Mouse (Mus musculus) urinary bladder, postnatal 25 days (tissue): ENCODE results near the gene Cox6a2.
"Not testable (repeated sequence)": the region's sequence is repeated elsewhere in the genome, so short reads cannot be mapped to it uniquely, and the experiment has no call there.

Experiments used
- DNase-seq: peaks from one replicate; pipeline ENCODE4 v3.0.0; 2022; ENCODE audit warnings: low spot score

Gene Cox6a2

DNA sequence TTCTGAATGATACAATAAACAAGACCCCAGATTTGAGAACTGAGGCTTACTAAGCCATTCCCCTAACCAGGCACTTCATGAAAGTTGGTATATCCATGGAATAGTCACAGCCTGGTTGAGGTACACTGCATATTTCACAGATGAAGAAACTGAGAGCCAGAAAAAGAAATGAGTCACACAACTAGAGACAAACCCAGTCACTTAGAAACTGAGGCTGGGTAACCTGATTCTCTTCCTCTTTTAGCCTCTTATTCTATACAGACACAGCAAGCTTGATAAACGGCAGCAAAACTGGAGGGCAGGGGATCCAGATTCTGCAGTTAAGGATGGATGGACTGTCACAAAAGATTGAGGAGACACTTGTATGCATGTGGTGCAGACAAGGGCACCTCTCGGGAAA, 28.6 kb upstream of the Cox6a2 start:
- no peak for DNase-seq

DNA sequence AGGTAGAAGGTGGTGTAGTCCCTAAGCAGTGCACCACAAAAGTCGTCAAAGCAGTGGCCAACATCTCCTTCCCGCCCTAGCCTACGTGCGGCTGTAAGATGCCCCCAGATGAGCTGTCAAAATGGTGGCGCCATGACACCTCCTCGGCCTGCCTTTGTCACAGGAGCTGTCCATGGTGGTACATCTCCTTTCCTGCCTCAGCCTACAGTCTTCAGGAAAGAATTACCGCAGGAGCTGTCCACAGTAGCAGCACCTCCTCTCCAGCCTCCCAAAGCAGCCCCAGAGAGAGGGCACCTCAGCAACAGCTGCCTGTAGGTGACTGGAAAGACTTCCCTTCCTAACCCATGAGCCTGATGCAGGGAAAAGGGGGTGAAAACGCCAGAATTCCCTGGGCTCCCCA, 25.6 kb upstream of the Cox6a2 start:
- DNase-seq = no peak

DNA sequence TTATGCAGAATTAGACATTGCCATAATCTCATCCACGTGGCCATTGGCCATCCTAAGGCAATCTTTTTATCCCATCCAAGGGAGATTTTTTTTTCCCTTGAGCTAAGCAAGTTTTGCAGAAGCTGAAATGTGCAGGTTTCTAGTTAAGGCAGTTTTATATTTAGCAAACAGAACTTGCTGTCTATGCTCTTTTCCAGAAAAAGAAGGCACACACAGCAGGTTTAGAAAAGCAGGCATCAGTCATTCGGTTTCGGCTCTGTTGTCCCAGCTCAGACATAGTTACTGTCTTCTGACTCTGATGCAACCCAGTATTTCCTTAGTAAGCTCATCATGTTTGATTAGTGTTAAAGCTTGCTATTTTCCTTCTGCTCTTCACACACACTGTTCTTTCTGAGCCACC, 14.7 kb upstream of the Cox6a2 start:
- no peak for DNase-seq

DNA sequence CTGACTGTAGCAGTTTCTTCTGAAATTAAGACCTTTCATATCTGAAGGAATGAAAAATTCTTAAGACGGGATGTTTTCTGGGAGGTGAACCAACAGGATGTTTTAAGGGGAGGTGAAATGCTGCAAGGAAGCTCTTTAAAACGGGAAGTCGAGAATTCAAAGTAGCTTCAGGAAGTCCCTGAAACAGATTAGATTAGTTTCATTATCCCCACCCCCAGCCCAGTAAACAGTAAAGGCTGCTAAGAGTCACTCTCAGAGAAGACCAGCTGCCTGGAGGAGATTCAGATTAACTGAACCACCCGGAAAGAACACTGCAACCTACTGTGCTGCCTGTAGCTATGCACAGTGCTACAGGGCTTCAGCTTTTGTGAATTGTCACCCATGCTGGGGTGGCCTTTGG, 13.8 kb upstream of the Cox6a2 start:
- DNase-seq = no peak

DNA sequence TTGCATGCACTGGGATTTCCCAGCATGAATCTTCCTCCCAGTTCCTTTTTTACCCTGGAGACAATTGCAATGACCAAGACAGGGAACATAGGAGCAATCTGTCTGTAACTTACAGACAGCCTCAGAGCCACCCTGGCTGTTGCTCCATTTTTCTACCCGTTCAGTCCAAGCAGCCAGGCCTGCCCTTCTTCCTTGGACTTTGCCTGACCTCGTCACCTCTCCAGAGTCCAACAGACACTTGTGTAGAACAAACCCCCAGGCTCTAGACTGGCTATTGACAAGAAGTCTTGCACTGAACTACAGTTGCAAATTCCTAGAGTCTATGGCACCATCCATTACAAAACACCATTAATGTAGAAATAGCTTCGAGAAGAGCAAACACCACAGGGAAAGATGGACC, 3.6 kb upstream of the Cox6a2 start:
- DNase-seq = no peak

DNA sequence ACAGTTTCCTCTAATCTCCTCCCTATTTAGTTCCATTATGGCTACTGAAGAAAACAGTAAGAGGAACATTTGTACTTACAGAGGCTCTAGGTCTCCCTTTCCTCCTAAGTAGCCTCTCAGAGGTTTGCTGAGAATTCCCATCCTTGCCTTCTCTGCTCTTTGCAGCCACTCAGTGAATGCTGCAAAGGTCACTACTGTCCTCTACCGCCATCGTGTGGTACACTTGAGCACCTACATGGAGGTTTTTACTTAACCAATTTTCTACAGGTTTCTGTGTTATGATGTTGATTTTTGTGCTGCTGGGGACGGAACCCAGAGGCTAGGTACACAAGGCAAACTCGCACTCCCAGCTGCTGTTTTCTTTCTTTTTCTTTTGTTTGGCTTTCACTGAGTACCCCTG, 2.0 kb upstream of the Cox6a2 start:
- DNase-seq = peak; percentile 59

DNA sequence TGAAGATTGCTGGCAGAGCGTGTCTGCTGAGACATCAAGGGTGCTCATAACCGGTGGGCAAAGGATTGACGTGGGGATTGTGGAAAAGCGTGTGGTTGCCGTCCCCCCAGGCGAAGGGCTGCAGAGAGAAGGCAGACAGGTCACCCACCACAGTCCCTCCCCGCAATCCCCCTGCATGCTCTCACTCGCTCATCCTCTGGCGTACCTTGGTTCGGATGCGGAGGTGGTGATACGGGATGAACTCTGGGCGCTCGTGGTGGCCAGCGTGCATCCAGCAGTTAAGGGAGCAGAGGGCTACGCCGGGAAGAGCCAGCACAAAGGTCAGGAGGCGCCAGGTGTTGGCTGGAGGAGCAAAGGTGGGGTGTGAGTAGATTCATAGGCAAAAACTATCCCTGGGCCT, 492 bp downstream of the Cox6a2 start:
- no peak for DNase-seq

DNA sequence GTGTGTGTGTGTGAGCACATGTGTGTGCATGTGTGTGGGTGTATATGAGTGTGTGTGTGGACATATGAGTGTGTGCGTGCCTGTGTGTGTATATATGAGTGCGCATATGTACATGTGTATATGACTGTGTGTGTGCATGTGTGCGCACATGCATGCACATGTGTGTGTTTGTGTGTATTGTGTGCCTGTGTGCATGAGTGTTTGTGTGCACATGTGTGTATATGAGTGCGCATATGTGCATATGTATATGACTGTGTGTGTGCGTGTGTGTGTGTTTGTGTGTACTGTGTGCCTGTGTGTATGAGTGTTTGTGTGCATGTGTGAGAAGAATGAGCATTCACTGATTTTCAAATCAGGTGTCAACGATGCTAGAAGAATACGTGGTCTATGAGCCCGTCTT, 2.0 kb downstream of the Cox6a2 start:
- no peak for DNase-seq

DNA sequence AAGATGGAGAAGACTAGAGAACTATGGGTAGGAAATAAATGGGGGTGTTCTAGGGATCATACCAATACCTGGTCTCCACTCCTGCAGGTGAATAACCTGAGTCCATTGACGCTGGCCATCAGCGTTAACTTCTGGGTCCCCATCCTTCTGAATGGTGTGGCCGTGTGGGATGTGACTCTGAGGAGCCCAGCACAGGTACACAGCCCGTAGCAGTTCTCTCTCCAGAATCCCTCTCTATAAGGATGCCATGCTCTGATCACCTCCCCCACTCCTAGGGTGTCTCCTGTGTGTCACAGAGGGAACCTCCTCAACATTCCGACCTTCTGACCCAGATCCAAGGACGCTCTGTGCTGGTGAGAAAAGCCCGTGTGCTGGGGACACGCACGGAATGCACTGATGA, 3.1 kb downstream of the Cox6a2 start:
- DNase-seq = no peak

DNA sequence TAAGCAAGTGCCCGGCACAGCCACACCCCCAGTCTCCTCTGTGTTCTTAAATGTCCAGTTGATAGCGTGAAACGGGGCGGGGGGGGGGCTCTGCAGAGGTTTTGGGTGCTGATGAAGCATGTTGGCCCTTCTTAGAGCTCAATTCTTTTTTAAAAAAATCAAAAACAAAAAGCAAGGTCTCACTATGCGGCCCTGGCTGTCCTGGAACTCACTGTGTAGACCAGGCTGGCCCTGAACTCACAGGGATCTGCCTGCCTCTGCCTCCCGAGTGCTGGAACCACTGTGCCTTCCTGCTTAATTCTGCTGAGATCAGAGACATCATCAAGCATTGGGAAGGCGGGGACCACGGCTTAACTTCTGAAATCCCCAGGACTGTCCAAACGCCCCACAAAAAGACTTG, 4.6 kb downstream of the Cox6a2 start:
- DNase-seq = no peak

DNA sequence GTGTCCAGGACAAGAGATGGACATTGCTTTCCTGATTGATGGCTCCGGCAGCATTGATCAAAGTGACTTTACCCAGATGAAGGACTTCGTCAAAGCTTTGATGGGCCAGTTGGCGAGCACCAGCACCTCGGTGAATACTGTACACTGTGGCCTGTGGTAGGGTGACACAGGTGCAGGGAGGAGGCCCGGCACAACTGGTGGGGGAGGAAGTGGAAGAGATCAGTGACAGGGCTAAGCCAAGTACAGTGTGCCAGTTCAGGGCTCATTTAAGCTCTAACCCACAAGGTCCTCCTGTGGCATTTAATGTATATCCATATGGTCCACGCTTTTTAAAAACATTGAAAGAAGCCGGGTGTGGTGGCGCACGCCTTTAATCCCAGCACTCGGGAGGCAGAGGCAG, 24.5 kb downstream of the Cox6a2 start:
- DNase-seq = no peak

DNA sequence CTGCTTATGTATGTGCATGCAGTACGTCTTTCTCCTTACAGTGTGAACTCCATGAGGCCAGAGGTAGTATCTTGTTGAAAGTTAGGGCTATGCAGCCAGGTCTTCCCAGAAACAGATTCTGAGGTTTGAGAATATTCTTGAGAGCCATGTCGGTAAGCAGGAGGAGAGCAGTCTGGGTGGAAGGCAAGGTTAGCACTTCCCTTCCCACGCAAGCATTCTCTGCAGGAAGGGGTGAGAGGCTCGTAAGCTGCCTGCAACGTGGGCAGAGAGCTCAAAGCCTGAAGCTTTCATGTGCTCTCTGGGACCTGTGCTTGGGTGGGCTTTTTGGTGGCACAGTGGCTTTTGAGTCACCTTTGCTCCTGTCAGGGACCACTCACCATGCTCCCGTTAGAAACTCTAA, 25.6 kb downstream of the Cox6a2 start:
- no peak for DNase-seq

DNA sequence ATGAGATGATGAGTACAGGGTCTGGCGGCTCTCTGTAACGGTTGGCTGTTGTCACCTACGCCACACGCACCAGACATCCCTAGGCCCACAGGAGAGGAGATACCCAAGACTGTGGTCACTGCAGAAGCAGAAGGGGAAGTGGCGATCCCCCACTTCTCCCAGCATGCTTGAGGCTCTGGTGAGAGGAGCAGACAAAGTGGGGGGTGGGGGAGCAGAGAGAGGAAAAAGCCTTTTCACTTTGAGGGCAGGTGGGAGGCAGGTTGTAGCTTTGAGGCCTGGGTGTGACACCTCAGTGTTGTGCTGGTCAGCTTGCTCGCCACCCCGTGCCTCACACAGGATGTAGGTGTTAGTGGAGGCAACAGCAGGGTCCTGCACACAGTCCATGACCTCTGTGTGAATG, 26.1 kb downstream of the Cox6a2 start:
- DNase-seq = no peak

DNA sequence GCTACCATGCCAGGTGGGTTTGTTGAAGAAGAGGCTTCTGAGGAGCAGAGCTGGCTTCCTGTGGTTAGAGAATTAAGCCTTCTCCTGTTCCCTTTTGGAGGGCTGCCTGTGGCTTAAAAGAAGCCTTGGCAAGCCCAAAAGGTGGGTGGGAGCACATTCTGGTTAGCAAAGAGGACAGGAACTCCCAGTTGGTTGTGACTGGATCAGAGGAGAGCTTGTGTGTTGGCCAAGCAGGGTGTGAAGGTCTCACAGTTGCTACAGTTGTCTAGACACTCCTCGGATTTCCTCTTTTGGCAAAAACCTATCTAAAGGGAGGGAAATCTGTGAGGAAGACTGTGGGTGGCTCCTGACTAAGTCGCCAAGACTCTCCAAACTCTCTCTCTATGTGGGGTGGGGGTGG, 27.8 kb downstream of the Cox6a2 start:
- DNase-seq = no peak

DNA sequence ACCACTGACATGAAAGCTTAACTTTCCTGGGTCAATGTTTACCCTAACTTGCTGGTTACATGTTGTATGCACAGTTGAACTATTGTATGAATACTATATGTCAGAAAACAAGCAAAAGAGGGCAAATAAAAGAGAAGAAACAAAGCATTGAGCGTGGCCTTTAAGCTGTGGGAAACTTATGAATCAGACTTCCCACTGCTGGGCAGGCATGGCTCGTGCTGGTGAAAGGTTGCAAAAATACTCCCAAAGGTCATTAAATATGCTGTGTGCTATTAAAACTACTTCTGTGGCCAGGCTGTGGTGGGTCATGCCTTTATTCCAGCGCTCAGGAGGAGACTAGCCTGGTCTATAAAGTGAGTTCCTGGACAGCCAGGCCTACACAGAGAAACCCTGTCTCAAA, 36.2 kb downstream of the Cox6a2 start:
- DNase-seq = no peak

DNA sequence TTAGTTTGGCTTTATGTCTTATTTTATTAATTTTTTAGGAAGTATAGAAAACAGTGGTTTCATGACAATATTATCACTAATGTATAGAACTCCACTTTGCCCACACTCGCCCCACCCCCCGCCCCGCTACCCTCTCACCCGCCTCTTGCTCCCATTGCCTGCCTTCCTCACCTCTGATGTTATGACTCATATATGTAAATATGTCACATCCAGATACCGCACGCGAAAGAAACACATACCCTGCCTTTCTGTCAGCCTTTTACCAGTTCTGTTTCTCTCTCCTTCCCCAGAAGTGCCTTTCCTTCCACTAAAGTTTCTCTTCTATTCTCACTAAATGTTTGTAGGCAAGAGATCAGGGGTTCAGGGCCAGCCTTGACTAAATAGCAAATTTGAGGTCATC, 39.8 kb downstream of the Cox6a2 start:
- DNase-seq = no peak

DNA sequence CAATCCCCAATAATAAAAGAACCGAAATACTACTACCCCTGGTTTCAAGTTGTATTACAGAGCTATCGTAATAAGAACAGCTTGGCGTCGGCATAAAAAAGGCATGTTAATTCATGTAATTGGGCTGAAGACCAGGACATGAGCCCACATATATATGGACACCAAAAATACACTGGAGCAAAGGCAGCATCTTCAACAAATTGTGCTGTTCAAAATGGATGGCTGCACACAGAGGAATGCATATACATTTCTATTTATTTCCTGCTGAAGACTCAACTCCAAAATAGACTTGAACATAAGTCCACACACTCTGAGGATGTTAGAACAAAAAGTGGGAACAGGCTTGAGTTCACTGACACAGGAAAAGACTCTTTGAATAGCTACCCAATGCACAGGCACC, 42.2 kb downstream of the Cox6a2 start:
- no peak for DNase-seq

DNA sequence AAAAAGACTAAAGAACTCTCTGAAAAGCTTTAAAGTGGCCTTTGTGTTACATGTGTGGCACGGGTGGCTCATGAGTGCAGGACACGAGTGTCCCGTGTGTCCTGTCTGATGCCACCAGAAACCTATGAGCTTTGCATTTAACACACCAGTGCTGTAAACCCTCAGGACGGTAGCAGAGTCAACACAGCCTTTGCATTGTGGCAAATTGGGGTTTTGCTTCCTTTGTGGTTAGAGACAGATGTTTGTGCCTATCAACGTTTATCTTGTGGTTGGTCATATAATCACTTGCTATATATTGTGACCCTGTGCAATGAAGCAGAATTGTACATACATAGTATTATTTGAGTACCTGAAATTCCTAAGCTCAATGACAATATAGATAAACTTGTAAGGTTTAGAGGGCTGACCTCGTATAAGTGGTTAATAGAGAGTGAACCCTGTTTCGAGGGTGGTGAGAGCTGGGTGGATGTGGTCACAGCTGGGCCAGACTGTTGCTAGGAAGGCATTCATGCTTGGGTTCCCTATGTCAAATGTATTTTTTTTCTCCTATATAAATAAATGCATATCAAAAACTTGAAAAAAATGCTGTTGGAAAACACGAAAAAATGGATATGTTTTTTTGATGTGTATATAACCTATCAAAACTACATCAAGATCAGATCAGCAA, 47.4 kb downstream of the Cox6a2 start:
- not testable (repeated sequence) for DNase-seq
